Mouse (Mus musculus): ENCODE measurements around the gene Foxf1. TPM values are rescaled to one million over a fixed set of nuclear protein-coding genes. Genes with fewer than 3 reads are reported as not detected.

Gene Foxf1
- total RNA-seq, 2 experiments from 2014 or later = not detected

GRCm38 (mm10) chr8:121080361-121081090, 3.7 kb upstream of the Foxf1 start:
- no peak for ATAC-seq (replicated peaks; ENCODE audit: low FRiP score, poor library complexity, severe bottlenecking)

DNA sequence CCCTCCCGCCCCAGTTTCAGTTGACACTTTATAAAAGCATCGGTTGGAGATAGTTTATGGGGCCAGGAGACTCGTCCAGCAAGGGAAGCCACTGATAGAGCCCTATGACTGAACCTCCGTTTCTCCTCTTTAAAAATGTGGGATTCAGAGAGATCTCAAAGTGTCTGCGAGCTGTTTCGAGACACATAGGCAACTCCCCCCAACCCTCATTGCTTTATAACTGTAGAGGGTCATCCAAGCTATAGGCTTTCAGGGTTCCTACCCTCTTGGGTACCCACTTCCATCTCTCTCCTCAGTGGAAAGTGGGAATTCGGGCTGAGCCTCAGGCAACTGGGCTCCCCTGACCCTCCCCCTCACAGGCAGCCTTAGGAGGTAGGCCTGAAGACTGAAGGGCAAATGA, 2.8 kb upstream of the Foxf1 start:
- ATAC-seq (replicated peaks; ENCODE audit: low FRiP score, poor library complexity, severe bottlenecking) = no peak

GRCm38 (mm10) chr8:121082218-121083092, 1.7 kb upstream of the Foxf1 start:
- ATAC-seq (replicated peaks; ENCODE audit: low FRiP score, poor library complexity, severe bottlenecking) = no peak

DNA sequence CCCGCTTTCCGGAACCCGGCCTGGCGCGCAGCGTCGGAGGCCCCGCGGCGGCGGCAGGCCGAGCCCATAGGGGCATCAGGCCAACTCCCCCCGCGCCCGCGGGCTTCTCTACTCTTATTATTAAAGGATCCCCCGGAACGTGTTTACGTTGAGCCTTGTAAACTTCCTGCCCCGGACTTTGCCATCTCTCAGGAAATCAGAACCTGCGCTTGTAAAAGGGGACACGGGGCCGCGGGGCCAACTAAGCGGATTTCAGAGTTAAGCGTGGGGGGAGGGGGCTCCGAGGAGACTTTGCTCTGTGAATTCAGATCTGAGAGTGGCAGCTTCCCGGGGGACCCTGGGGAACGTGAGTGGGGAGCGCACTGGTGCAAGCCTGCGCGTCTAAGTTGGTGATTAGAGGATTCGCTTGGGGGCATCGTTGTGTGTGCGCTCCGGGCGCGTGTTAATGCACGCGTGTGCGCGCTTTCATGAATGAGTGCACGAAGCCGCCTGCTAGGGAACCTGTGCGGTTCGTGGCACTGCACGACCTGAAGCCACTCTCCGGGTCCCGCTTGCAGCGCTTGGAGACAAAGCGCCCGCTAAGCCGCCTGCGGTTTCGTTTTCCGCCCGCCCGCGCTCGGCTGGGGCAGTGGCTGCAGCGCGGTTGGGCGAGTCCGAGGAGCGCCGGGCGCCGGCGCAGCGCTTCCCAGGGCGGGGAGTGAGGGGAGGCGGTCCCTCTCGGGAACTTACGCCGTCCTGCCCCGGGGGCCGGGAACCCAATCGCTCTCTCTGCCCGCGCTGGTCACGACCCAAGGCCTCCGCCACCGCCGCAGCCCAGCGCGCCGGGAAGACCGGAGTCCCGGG, 872 bp upstream of the Foxf1 start:
- no peak for ATAC-seq (replicated peaks; ENCODE audit: low FRiP score, poor library complexity, severe bottlenecking)

DNA sequence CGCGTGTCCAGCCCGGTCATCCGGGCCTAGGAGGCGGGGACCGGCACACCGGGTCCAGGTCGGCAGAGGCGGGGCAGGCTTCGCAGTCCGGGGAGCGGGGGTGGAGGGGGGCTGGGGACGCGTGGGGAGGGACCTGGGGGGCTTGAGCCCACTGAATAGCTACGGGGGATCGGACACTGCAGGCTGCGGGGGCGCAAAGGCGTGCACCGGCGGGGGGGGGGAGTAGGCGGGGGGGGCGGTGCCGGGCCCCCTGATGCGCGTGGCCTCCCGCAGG, 313 bp upstream of the Foxf1 start:
- ATAC-seq (replicated peaks; ENCODE audit: low FRiP score, poor library complexity, severe bottlenecking) = no peak

GRCm38 (mm10) chr8:121085011-121085410, 825 bp downstream of the Foxf1 start:
- ATAC-seq (replicated peaks; ENCODE audit: low FRiP score, poor library complexity, severe bottlenecking) = no peak

GRCm38 (mm10) chr8:121085561-121085960, 1.4 kb downstream of the Foxf1 start:
- ATAC-seq (replicated peaks; ENCODE audit: low FRiP score, poor library complexity, severe bottlenecking) = no peak

- ATAC-seq (replicated peaks; ENCODE audit: low FRiP score, poor library complexity, severe bottlenecking) = no peak
Measured at GRCm38 (mm10) chr8:121086004-121086900, 2.1 kb downstream of the Foxf1 start.

DNA sequence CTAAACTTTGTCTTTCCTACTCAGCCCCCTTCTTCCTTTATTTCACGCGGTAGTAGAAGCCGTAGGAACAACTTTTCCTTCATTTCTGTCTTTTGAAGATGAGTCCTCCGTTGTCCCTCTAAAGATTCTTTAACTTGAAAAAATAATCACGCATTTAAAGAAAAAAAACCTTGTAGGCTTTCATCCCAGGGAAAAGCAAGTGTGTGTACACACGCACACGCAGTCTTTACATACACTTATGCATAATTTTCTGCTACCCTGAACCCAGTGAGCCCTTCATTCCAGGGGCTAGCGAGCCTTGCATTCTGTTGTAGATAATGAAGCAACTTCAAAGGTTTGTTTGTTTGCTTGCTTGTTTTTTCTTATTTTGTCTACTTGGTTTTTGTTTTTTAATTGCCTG, 4.1 kb downstream of the Foxf1 start:
- ATAC-seq (replicated peaks; ENCODE audit: low FRiP score, poor library complexity, severe bottlenecking) = no peak

- ATAC-seq (replicated peaks; ENCODE audit: low FRiP score, poor library complexity, severe bottlenecking) = no peak
Measured at GRCm38 (mm10) chr8:121088871-121089630, 4.9 kb downstream of the Foxf1 start.

GRCm38 (mm10) chr8:121089631-121090380, 5.6 kb downstream of the Foxf1 start:
- 0 out of 2 replicates have a peak, but pooled peaks have one; percentile 50 for ATAC-seq (replicated peaks; ENCODE audit: low FRiP score, poor library complexity, severe bottlenecking)

DNA sequence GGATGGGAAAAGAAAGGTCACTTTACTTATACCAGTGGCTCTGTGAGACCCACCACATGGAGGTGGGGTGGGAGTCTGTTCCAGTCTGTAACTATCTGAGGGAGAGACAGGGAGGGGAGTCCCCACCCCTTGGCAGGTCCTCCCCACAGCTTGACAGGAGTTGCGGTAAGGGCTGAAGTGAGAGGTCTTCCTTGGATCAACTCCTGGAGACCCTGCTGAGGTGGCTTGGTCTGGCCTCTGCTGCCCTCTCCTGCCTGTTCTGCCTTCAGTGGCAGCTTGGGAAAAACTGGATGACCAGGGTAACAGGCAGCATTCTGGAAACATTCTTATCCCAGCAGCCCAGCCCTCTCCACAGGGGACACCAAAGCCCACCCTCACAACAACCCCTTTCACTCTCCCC, 6.5 kb downstream of the Foxf1 start:
- no peak for ATAC-seq (replicated peaks; ENCODE audit: low FRiP score, poor library complexity, severe bottlenecking)

GRCm38 (mm10) chr8:121092141-121092540, 8.0 kb downstream of the Foxf1 start:
- ATAC-seq (replicated peaks; ENCODE audit: low FRiP score, poor library complexity, severe bottlenecking) = no peak

GRCm38 (mm10) chr8:121092627-121093026, 8.4 kb downstream of the Foxf1 start:
- ATAC-seq (replicated peaks; ENCODE audit: low FRiP score, poor library complexity, severe bottlenecking) = 0 out of 2 replicates have a peak, but pooled peaks have one; percentile 44

DNA sequence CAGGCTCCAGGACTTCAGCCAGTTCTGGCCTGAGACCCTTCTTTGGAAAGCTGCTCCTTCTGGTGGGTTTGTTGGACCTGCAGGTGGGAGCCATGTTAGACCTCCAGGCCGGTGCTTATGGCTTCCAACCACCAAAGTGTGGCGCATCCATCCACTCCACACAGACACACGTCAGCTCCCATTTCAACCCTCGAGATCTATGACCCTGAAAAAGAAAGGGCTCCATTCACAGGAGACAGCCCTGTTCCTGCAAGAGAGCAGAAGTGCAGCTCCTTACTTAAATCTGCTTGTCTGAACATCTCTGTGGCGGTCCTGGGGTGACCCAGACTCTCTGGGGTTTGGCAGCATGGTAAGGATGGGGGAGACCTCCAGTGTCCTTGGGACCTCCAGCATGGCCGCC, 9.3 kb downstream of the Foxf1 start:
- no peak for ATAC-seq (replicated peaks; ENCODE audit: low FRiP score, poor library complexity, severe bottlenecking)

DNA sequence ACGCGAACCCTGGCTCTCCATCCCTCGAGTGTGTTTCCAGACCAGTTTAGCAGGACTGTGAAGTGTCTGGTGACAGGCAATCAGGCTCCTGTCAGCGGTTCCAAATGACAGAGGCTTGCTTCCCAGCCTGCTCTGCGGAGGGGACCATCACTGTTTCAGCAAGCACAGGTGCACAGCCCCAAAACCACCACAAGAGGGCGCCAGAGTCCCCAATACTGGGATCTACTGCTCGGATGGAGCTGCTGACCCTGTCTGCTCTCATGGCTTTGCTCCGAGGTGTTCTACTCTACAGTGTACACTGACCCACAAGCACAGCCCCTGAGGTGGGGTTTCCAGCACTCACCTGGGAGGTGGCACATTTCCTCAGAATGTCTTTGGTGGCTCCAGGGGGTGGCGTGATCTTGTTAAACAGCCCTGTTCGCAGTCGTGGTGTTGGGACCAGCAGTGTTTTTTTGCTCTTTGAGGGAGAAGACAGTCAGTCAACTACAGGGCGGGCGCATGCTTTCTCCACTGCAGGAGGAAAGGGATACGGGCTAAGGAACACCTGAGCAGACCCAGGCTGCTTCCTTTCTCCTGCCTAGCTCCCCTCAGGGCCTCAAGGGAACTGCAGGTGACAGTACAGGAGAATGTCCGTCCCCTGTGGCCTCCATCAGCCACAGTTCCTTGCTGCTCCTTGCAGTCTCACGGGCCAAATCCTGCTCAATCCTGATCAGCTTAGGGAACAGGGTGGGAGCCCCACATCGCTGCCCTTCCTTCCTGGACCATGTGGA, 20.0 kb downstream of the Foxf1 start:
- ATAC-seq (replicated peaks; ENCODE audit: low FRiP score, poor library complexity, severe bottlenecking) = peak; percentile 62
